Mouse (Mus musculus) MEL (cell line): ENCODE results near the gene Syn3.

Experiments
- BHLHE40 ChIP-seq: IDR thresholded peaks from 2 replicates; pipeline ENCODE4 v1.6.1; 2012; ENCODE audit warnings: low read depth, mild to moderate bottlenecking, inconsistent platforms, low read length, improper control_type of control experiment, borderline replicate concordance
- CTCF ChIP-seq, 3 experiments: IDR thresholded peaks in 2 of 3; conservative IDR thresholded peaks in 1 of 3; 2 replicates each; pipeline ENCODE4 v1.5.1; 2011 to 2012; ENCODE audit warnings: low read length in 3 of 3, low read depth in 2 of 3, mild to moderate bottlenecking in 2 of 3, improper control_type of control experiment in 1 of 3, inconsistent platforms in 1 of 3, mixed read lengths in 1 of 3, moderate library complexity in 1 of 3; ENCODE audit not compliant: control insufficient read depth in 1 of 3, insufficient read depth in 1 of 3, poor library complexity in 1 of 3, severe bottlenecking in 1 of 3
- EP300 ChIP-seq, 2 experiments: IDR thresholded peaks; 2 replicates each; pipeline ENCODE4 v1.6.1; 2011; ENCODE audit warnings: improper control_type of control experiment in 2 of 2, low read length in 2 of 2, low read depth in 1 of 2, mild to moderate bottlenecking in 1 of 2
- POLR2A ChIP-seq, 2 experiments: IDR thresholded peaks; 2 replicates each; pipeline ENCODE4 v1.6.1; 2011 to 2012; ENCODE audit warnings: low read length in 2 of 2, mild to moderate bottlenecking in 2 of 2, control low read depth in 1 of 2, improper control_type of control experiment in 1 of 2, low read depth in 1 of 2, moderate library complexity in 1 of 2; ENCODE audit not compliant: control insufficient read depth in 1 of 2, insufficient read depth in 1 of 2, poor library complexity in 1 of 2
- POLR2AphosphoS2 ChIP-seq: IDR thresholded peaks from 2 replicates; pipeline ENCODE4 v1.6.1; 2011; ENCODE audit warnings: low read length, improper control_type of control experiment

GRCm38 (mm10) chr10:86363669-86364309 lies 134.9 kb downstream of the Syn3 start:
- no peak for TF ChIP-seq POLR2A (IDR thresholded peaks at IDR 0.05; ENCODE audit: control insufficient read depth in 1 of 2, insufficient read depth in 1 of 2, low read depth in 1 of 2, low read length in 2 of 2, poor library complexity in 1 of 2)
- TF ChIP-seq BHLHE40: no peak
- TF ChIP-seq CTCF (IDR thresholded peaks at IDR 0.05 in 2 of 3, conservative IDR thresholded peaks at IDR 0.05 in 1 of 3; ENCODE audit: control insufficient read depth in 1 of 3, insufficient read depth in 1 of 3, low read depth in 2 of 3, low read length in 3 of 3, poor library complexity in 1 of 3, severe bottlenecking in 1 of 3): no peak
- TF ChIP-seq POLR2AphosphoS2: no peak
- no peak for TF ChIP-seq EP300 (IDR thresholded peaks at IDR 0.05; ENCODE audit: low read depth in 1 of 2, low read length in 2 of 2)
